Mouse (Mus musculus) megakaryocyte progenitor cell, adult 5-6 weeks (primary cell): ENCODE data around the gene Ptpn12. TPM values are rescaled to one million over a fixed set of nuclear protein-coding genes. Genes with fewer than 3 reads are reported as not detected.
"Not testable (repeated sequence)": the region's sequence is repeated elsewhere in the genome, so short reads cannot be mapped to it uniquely, and the experiment has no call there.

Experiments used
- ATAC-seq: replicated peaks from 2 replicates; pipeline ENCODE4 v1.8.0; 2016; ENCODE audit warnings: mild to moderate bottlenecking, moderate TSS enrichment, inconsistent platforms; ENCODE audit not compliant: poor library complexity
- total RNA-seq, 2 experiments: library from RNA; stranded (forward) in 1 of 2; stranded (reverse) in 1 of 2; fragments of 157-497, 149-512 nt in 1 of 2; fragments of 200-1000 nt in 1 of 2; gene quantifications; 2 replicates each; pipeline versions ENCODE4 v1.2.3 to v1.2.4; 2015 to 2017

Gene Ptpn12
- total RNA-seq, 2 experiments from 2014 or later, result 24.4 to 71.3 TPM

DNA sequence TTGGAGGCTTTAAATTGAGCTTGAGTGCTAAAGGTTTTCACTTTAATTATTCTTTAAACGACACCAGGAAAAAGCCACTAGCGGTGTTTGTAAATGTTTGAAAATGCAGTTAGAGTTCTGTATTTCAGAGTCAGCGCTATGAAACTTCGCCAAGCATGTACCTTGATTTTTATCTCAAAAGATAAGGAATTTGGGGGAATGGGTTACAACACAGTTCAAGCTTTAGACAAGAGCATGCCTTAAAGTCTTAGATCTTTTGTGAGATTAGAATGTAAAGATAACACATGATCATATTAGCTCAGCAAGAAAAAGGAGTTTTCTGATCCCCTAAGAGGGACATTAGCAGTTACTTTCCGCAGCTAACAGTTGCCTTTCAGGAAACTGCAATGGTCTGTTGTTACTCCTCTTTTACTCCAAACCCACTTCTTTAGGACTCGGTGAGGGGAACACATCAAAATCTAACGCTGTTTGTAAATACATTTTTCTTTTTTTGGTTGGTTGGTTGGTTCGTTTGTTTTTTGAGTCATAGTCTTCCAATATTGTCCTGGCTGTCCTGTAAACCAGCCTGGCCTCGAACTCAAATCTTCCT is 103.3 kb downstream of the Ptpn12 start:
- ATAC-seq, result no peak

DNA sequence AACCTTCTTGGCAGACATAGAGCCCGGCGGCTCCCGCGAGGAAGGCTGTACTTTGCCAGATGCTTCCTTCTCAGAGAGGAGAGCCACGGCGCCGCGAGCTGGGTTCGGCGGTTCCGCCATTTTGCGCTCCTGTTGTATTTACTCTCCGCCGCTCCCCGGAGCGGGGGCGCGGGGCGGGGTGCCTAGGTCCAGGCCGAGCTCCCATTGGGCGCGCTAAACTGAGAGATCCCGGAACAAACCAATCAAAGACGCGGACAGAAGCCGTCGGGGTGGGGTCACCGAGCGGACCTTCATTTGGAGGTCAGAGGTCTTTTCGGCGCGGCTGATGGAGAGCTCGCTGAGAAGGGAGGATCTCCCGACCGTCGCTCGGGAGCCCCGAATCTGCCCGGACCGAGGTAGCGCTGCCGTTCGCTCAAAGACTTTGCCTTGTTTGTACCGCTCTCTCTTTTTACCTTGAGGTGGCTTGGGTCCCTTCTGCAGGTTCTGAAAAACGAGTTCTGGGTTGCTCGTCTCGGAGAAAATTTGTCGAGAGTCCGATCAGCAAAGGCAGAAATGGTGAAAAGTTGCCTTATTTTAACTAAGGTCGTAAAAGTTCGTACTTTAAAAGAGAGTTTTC is 103.9 kb downstream of the Ptpn12 start:
- ATAC-seq, result peak; percentile 81

DNA sequence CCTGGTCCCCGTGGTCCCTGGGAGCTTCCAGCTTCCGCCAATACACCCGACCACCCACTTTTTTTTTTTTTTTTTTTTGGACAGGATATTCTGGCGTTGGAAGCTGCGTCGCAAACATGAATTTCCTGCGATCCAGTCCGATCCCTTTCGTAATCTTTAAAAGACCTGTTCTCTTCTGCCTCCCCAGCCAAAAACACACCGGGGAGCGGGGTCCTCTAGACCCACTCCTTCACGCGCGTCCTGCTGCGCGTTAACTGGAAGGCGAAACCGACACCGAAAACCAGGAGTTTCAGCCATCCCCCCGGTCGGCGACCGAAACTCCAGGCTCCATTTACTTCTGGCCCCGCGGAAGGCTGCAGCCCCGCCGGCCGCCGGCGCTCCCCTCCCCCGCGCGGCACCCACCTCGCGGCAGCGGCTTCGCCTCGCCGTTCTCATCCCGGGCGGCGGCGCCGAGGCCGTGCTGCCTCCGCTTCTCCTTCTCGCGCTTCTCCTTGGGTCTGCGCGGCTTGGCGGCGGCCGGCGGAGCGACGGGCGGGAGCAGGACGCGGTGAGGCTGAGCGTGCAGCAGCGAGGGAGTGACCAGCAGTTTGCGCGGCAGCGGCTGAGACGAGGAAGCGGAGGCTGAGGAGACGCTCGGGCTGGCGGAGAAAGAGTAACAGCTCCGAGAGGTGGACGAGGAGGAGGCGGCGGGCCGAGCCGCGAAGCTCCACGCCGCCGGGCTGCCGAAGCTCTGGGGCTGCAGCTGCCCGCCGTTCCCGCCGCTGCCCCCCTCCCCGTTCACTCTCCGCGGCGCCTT is 104.7 kb downstream of the Ptpn12 start:
- peak; percentile 4 for ATAC-seq

DNA sequence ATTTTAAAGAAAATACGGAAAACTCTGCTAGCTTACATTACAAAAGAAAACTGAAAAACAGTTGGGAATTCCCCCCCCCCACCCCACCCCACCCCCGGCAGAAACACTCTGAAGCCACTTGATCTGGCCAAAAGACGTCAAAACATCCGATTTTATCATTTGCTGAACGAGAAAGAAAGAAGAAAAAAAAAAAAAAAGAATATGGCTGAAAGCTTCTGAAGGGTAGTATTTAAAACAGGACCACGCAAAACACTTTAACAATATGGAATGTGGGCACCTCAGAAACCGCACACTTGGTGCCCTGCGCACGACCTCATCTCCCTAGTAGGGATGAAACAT is 105.2 kb downstream of the Ptpn12 start:
- ATAC-seq, result no peak

DNA sequence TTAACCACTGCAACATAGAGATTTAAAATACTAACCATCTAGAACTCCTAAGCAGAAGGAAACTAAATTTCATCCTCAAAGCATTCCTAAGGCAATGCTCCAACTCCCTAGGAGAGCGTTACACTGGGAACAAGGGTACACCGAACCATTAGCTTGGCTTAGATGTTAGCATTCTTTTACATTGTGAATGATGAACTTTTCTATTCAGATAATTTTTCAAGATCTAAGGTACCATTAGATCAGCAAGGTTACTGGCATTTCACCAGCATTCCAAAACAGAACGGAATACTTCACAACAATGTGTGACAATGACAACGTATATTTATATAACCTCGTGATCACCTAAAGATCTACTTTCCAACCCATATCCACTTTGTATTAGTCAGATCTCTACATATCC is 105.6 kb downstream of the Ptpn12 start:
- ATAC-seq, result no peak

DNA sequence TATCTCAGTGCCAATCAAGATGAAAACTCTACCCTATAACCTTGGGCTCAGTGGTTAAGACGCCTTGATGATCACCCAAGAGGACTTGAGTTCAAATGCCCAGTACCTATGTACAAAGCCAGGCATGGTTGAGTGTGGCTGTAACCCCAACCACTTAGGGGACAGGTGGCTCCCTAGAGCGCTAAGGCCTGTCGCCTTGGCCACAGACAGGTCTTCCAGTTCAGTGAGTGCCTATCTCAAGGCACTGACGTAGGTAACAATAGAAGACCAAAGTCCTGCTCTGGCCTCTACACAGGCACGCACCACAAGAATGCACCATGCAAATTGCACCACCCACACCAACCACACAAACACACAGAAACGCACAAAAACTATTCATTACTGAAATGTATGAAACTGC is 108.8 kb downstream of the Ptpn12 start:
- ATAC-seq, result no peak

DNA sequence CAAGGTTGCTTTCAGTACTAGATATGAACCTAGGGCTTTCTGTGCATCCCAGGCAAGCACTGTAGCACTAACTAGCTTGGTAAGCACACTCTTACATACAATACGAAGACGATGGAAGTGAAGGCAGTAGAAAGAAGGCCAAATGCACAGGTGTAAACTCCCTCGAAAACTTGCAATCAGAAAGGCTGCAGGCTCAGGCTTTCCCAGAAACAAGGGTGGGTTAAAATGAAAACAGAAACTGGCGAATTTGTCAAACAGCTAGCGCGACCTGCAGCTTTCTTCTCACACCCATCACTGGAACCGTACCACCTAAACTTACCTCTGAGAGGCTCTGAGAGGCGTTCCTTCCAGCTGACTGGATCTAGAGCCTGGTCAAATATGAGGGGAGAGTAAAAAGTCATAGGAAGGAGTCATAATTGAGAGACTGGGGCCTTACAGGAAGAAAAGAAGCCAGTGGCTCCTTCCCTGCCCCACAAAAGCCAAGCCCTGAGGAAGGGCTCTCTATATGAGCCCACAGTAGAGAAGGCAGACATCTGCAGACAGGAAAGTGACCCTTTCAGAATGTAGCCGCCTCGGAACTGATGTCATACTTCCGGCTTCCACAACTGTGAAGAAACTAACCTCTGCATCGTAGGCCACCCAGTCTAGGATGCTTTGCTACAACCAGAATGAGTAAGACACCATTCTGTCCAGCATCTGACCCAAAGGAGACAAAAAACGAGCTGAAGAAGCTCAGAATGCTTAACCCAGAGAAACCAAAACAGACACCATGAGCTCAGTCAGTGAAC is 110.6 kb downstream of the Ptpn12 start:
- peak; percentile 50 for ATAC-seq

DNA sequence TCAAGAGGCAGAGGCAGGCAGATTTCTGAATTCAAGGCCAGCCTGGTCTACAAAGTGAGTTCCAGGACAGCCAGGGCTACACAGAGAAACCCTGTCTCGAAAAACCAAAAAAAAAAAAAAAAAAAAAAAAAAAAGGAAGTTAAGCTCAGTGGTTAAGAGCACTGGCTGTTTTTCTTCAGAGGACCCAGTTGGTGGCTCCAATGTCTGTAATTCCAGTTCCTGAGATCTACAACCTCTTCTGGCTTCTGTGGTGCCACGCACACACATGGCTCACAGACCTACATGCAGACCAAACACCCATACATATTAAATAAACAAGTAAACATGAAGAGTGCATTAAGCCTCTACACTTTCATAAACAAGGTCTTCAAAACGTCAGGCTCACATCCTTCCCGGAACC is 111.9 kb downstream of the Ptpn12 start:
- ATAC-seq, result not testable (repeated sequence)

DNA sequence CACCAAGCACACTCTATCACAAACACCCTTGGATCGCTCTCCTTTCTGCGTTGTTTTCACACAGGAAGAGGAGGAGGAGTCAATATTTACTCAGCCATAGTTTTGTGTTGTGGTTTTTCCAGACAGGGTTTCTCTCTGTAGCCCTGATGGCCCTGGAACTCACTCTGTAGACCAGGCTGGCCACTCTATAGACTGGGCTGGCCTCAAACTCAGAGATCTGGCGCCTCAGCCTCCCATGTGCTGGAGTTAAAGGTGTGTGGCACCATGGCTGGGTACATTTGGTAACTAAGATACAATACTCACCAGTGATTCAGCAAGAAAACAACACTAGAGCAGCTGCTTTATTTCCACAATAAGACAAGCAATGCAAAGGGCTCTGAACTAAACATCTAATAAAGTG is 113.2 kb downstream of the Ptpn12 start:
- no peak for ATAC-seq

DNA sequence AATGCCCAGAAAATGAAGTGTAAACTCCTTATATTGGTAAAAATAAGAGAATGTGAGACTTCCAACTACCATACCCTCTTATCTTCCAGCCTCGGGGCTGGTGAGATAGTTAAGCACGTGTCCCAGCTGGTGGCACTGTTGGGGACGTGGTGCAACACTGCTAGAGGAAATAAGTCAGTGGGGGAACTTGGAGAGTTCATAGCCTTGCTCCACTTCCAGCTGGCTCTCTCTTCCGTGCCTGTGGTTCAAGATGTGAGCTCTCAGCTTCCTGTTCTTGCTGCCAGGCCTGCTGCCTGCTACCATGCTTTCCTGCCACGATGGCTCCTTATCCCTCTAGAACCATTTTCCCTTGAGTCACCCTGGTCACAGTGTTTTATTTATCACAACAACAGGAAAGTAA is 114.5 kb downstream of the Ptpn12 start:
- peak; percentile 81 for ATAC-seq

DNA sequence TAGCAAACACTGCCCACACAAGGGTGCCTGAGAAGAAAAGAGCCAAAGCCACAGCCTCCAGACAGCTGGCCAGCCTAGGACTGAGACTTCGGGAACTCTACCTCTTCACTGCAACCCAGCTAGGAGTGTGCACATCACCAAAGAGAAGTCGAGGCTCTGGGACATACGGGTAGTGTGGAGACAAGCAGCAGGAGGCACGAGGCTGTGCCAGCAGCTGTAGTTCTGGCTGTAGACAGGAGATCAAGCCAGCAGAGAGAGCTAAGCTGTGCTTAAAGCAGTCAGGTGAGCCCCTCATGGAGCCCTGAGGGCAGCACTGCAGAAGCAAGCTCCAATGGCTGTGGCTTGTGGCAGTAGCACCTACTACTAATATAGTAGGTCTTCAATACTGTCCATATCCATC is 115.0 kb downstream of the Ptpn12 start:
- ATAC-seq, result no peak

DNA sequence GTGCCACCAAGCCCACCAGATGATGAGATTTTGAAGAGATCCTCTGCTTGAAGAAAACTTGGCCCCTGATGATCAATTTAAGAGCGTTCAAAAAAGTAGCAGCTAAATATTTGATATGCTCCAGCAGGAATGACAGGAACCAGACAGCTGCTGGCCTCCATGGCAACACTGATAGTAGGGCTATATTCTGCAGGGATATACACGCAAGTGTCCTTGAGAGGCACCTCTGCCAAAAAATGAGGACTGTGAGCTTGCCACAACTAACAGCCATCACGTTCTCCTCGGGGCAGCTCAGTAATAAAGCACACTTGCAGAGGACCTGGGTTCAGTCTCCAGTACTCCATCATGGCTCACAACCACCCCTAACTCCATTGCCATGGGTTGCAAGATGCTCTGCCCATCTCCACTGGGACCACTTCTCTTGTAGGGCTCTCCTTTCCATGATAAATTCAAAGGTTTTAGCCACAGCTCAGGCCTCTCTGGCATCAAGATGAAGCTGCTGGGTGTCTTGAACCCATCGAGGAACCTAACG is 115.6 kb downstream of the Ptpn12 start:
- ATAC-seq, result no peak

DNA sequence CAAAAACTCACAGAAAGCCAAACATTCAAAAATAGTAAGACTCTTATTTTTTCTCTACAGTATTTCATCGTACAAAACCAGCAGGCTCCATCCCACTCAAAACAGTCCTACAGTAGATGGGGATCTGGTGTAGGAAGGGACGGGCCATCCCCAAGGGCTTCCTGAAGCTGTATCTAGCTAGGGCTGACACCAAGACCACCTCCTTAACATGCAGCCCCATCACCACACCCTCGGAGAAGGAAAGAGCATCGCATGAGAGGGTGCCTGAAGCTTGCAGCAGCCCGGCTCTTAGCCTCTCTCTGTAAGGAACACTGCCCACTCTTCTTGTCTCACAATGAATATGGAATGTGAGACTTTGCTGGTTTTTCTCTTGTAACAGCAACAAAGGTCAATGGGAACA is 117.2 kb downstream of the Ptpn12 start:
- no peak for ATAC-seq

Other genes with a start within 250 kb of the Ptpn12 start
- 9.7 and 15.2 TPM in 2 replicates for gene Phtf2, start 173.8 kb downstream of the Ptpn12 start, total RNA-seq (2015)
- gene Phtf2, start 173.8 kb downstream of the Ptpn12 start, total RNA-seq (2017), result 10.0 and 23.0 TPM in 2 replicates
- gene Tmem60, start 173.7 kb downstream of the Ptpn12 start, total RNA-seq (2015), result 29.5 and 34.9 TPM in 2 replicates
- gene Tmem60, start 173.7 kb downstream of the Ptpn12 start, total RNA-seq (2017), result 12.6 and 14.0 TPM in 2 replicates
- 30.6 and 33.0 TPM in 2 replicates for gene Rsbn1l, start 99.5 kb downstream of the Ptpn12 start, total RNA-seq (2015)
- 16.8 and 39.3 TPM in 2 replicates for gene Rsbn1l, start 99.5 kb downstream of the Ptpn12 start, total RNA-seq (2017)
- gene Gsap, start 130.3 kb upstream of the Ptpn12 start, total RNA-seq (2015), result 2.1 and 4.4 TPM in 2 replicates
- gene Gsap, start 130.3 kb upstream of the Ptpn12 start, total RNA-seq (2017), result 3.8 and 5.6 TPM in 2 replicates